Mouse (Mus musculus): ENCODE measurements around the gene Rab25. TPM values are rescaled to one million over a fixed set of nuclear protein-coding genes. Genes with fewer than 3 reads are reported as not detected.

Rab25 gene
- polyA plus RNA-seq, 1 experiment from 2014 or later = 1.1 TPM

- peak; percentile 73 for ATAC-seq (replicated peaks; ENCODE audit: low FRiP score)
- H3K27ac ChIP-seq (ENCODE audit: low read depth, low read length) = no peak overlapping the region
- peaks cover 16% of the 10 kb centered on the region for H3K27me3 ChIP-seq (ENCODE audit: control insufficient read depth, insufficient read depth, low read length)
- no peaks in the 10 kb centered on the region for H3K36me3 ChIP-seq (ENCODE audit: control insufficient read depth, insufficient read depth, low read length)
- peak overlapping the region; percentile 49 for H3K4me3 ChIP-seq (ENCODE audit: low read depth, low read length)
- WGBS = 1% methylated on average over 55 of the region's 55 CpGs
- peak; percentile 80 for DNase-seq (ENCODE audit: low spot score)
- peak overlapping the region; percentile 98 for H3K4me2 ChIP-seq (ENCODE audit: low read depth, low read length, severe bottlenecking)
- H3K9ac ChIP-seq (ENCODE audit: low read length) = peak overlapping the region; percentile 64
- H3K4me1 ChIP-seq (replicated peaks; ENCODE audit: control insufficient read depth, insufficient read depth, low read length) = peaks cover 8% of the 10 kb centered on the region
- H3K9me3 ChIP-seq (ENCODE audit: control insufficient read depth, low read length) = no peaks in the 10 kb centered on the region
Observed at GRCm38 (mm10) chr3:88502641-88503504, 45.2 kb downstream of the Rab25 start.

- peaks cover 16% of the 10 kb centered on the region for H3K27me3 ChIP-seq (ENCODE audit: control insufficient read depth, insufficient read depth, low read length)
- H3K27ac ChIP-seq (ENCODE audit: low read depth, low read length) = no peak overlapping the region
Observed at GRCm38 (mm10) chr3:88502031-88502571, 46.0 kb downstream of the Rab25 start.

GRCm38 (mm10) chr3:88501366-88502030, 46.6 kb downstream of the Rab25 start:
- WGBS = 53% methylated on average over 6 of the region's 6 CpGs
- Histone ChIP-seq H3K4me1 (replicated peaks; ENCODE audit: control insufficient read depth, insufficient read depth, low read length) (peaks cover 8% of the 10 kb centered on the region), H3K36me3 (ENCODE audit: control insufficient read depth, insufficient read depth, low read length) (no peaks in the 10 kb centered on the region), H3K27ac (ENCODE audit: low read depth, low read length) (no peak overlapping the region), H3K27me3 (ENCODE audit: control insufficient read depth, insufficient read depth, low read length) (peaks cover 16% of the 10 kb centered on the region), H3K4me3 (ENCODE audit: low read depth, low read length) (0 out of 2 replicates have a peak overlapping the region, but pooled peaks have one; percentile 49), H3K9ac (ENCODE audit: low read length) (no peak overlapping the region), H3K4me2 (ENCODE audit: low read depth, low read length, severe bottlenecking) (no peak overlapping the region; the same call in 1 of the 2 replicates), H3K9me3 (ENCODE audit: control insufficient read depth, low read length) (no peaks in the 10 kb centered on the region)
- no peak for ATAC-seq (replicated peaks; ENCODE audit: low FRiP score)
- no peak for DNase-seq (ENCODE audit: low spot score)

More at GRCm38 (mm10) chr3:88502031-88502571, 46.0 kb downstream of the Rab25 start:
- Histone ChIP-seq H3K36me3 (ENCODE audit: control insufficient read depth, insufficient read depth, low read length) (no peaks in the 10 kb centered on the region), H3K4me2 (ENCODE audit: low read depth, low read length, severe bottlenecking) (peak overlapping the region; percentile 98), H3K9ac (ENCODE audit: low read length) (no peak overlapping the region; the same call in 1 of the 2 replicates), H3K4me3 (ENCODE audit: low read depth, low read length) (peak overlapping the region; percentile 49), H3K9me3 (ENCODE audit: control insufficient read depth, low read length) (no peaks in the 10 kb centered on the region), H3K4me1 (replicated peaks; ENCODE audit: control insufficient read depth, insufficient read depth, low read length) (peaks cover 8% of the 10 kb centered on the region)
- ATAC-seq (replicated peaks; ENCODE audit: low FRiP score) = no peak
- DNase-seq (ENCODE audit: low spot score) = no peak
- whole genome bisulfite sequencing = 14% methylated on average over 11 of the region's 11 CpGs

- Histone ChIP-seq H3K9ac (ENCODE audit: low read length) (no peak overlapping the region), H3K9me3 (ENCODE audit: control insufficient read depth, low read length) (no peaks in the 10 kb centered on the region), H3K4me1 (replicated peaks; ENCODE audit: control insufficient read depth, insufficient read depth, low read length) (peaks cover 8% of the 10 kb centered on the region), H3K27me3 (ENCODE audit: control insufficient read depth, insufficient read depth, low read length) (peaks cover 16% of the 10 kb centered on the region), H3K4me3 (ENCODE audit: low read depth, low read length) (no peak overlapping the region), H3K36me3 (ENCODE audit: control insufficient read depth, insufficient read depth, low read length) (no peaks in the 10 kb centered on the region), H3K27ac (ENCODE audit: low read depth, low read length) (no peak overlapping the region), H3K4me2 (ENCODE audit: low read depth, low read length, severe bottlenecking) (no peak overlapping the region)
- WGBS = 49% methylated on average over 4 of the region's 4 CpGs
- no peak for DNase-seq (ENCODE audit: low spot score)
- no peak for ATAC-seq (replicated peaks; ENCODE audit: low FRiP score)
Observed at GRCm38 (mm10) chr3:88500655-88501365, 47.3 kb downstream of the Rab25 start.

- Histone ChIP-seq H3K27ac (ENCODE audit: low read depth, low read length) (no peak overlapping the region), H3K27me3 (ENCODE audit: control insufficient read depth, insufficient read depth, low read length) (peaks cover 16% of the 10 kb centered on the region), H3K4me2 (ENCODE audit: low read depth, low read length, severe bottlenecking) (no peak overlapping the region), H3K9me3 (ENCODE audit: control insufficient read depth, low read length) (no peaks in the 10 kb centered on the region), H3K4me3 (ENCODE audit: low read depth, low read length) (no peak overlapping the region), H3K9ac (ENCODE audit: low read length) (no peak overlapping the region), H3K4me1 (replicated peaks; ENCODE audit: control insufficient read depth, insufficient read depth, low read length) (peaks cover 8% of the 10 kb centered on the region), H3K36me3 (ENCODE audit: control insufficient read depth, insufficient read depth, low read length) (no peaks in the 10 kb centered on the region)
- 89% methylated on average over 7 of the region's 7 CpGs for WGBS
- ATAC-seq (replicated peaks; ENCODE audit: low FRiP score) (no peak), DNase-seq (ENCODE audit: low spot score) (no peak)
Observed at GRCm38 (mm10) chr3:88500087-88500486, 48.0 kb downstream of the Rab25 start.

GRCm38 (mm10) chr3:88499580-88499979, 48.5 kb downstream of the Rab25 start:
- Histone ChIP-seq H3K4me2 (ENCODE audit: low read depth, low read length, severe bottlenecking) (no peak overlapping the region), H3K27ac (ENCODE audit: low read depth, low read length) (no peak overlapping the region), H3K36me3 (ENCODE audit: control insufficient read depth, insufficient read depth, low read length) (no peaks in the 10 kb centered on the region), H3K27me3 (ENCODE audit: control insufficient read depth, insufficient read depth, low read length) (peaks cover 16% of the 10 kb centered on the region), H3K4me3 (ENCODE audit: low read depth, low read length) (no peak overlapping the region), H3K9me3 (ENCODE audit: control insufficient read depth, low read length) (no peaks in the 10 kb centered on the region), H3K4me1 (replicated peaks; ENCODE audit: control insufficient read depth, insufficient read depth, low read length) (peaks cover 8% of the 10 kb centered on the region), H3K9ac (ENCODE audit: low read length) (no peak overlapping the region)
- ATAC-seq (replicated peaks; ENCODE audit: low FRiP score) (no peak), DNase-seq (ENCODE audit: low spot score) (no peak)
- WGBS = 80% methylated on average over 4 of the region's 4 CpGs

GRCm38 (mm10) chr3:88495741-88496415, 52.2 kb downstream of the Rab25 start:
- no peak overlapping the region for H3K27ac ChIP-seq (ENCODE audit: low read depth, low read length)
- no peaks in the 10 kb centered on the region for H3K9me3 ChIP-seq (ENCODE audit: control insufficient read depth, low read length)
- WGBS = 89% methylated on average over 10 of the region's 10 CpGs
- no peak overlapping the region for H3K4me3 ChIP-seq (ENCODE audit: low read depth, low read length)
- no peaks in the 10 kb centered on the region for H3K36me3 ChIP-seq (ENCODE audit: control insufficient read depth, insufficient read depth, low read length)
- H3K4me1 ChIP-seq (replicated peaks; ENCODE audit: control insufficient read depth, insufficient read depth, low read length) = peaks cover 9% of the 10 kb centered on the region
- H3K9ac ChIP-seq (ENCODE audit: low read length) = no peak overlapping the region
- no peaks in the 10 kb centered on the region for H3K27me3 ChIP-seq (ENCODE audit: control insufficient read depth, insufficient read depth, low read length)
- H3K4me2 ChIP-seq (ENCODE audit: low read depth, low read length, severe bottlenecking) = no peak overlapping the region
- ATAC-seq (replicated peaks; ENCODE audit: low FRiP score) (no peak), DNase-seq (ENCODE audit: low spot score) (no peak)
